Comparison of ENCODE assay signal across 8 mouse cellular contexts in genomic region chr2:12418534-12419261, GRCm38 (mm10). TPM values are rescaled to one million over a fixed set of nuclear protein-coding genes. Genes with fewer than 3 reads are reported as not detected.
DNase-seq lines count a peak whose midpoint lies in the region; ATAC-seq and TF ChIP-seq lines count a peak whose summit lies in the region.

No protein-coding gene starts in this region.

- no peak for TF ChIP-seq EP300 in heart, postnatal 0 days (IDR thresholded peaks at IDR 0.05; ENCODE audit: low read depth)

- under 1% methylated on average over 40 of the region's 40 CpGs for WGBS in kidney, adult 2 months
- under 1% methylated on average over 40 of the region's 40 CpGs for WGBS in heart, postnatal 0 days
- 2% methylated on average over 40 of the region's 40 CpGs for WGBS in liver, embryonic 12.5 days (ENCODE audit: insufficient replicate concordance)
- WGBS in neural tube, embryonic 13.5 days = under 1% methylated on average over 40 of the region's 40 CpGs

- H3K4me3 ChIP-seq in kidney, adult 2 months (ENCODE audit: insufficient read depth, low read depth, low read length) = peak overlapping the region; percentile 77
- H3K4me3 ChIP-seq in E14TG2a.4 (replicated peaks; ENCODE audit: low read length) = peak overlapping the region; percentile 97
- peak overlapping the region; percentile 100 for H3K4me3 ChIP-seq in cortical plate, adult 2 months (ENCODE audit: insufficient read depth, low read length)
- H3K4me3 ChIP-seq in heart, postnatal 0 days (ENCODE audit: low read depth, low read length) = peak overlapping the region; percentile 76
- H3K4me3 ChIP-seq in liver, embryonic 12.5 days = peak overlapping the region; percentile 87
- H3K4me3 ChIP-seq in neural tube, embryonic 13.5 days = peak overlapping the region; percentile 58

- no peak for TF ChIP-seq CTCF in kidney, adult 2 months (conservative IDR thresholded peaks at IDR 0.05; ENCODE audit: insufficient read depth, insufficient read length, low read depth, low read length)
- TF ChIP-seq CTCF in E14TG2a.4 (conservative IDR thresholded peaks at IDR 0.05; ENCODE audit: low read length) = no peak
- TF ChIP-seq CTCF in cortical plate, adult 2 months (IDR thresholded peaks at IDR 0.05; ENCODE audit: extremely low read depth, insufficient read depth, low read length) = no peak
- no peak for TF ChIP-seq CTCF in heart, postnatal 0 days (IDR thresholded peaks at IDR 0.05; ENCODE audit: low read depth)

- peak; percentile 27 for DNase-seq in kidney, adult 2 months
- DNase-seq in kidney, postnatal 4 days = no peak
- peak; percentile 11 for DNase-seq in heart, postnatal 0 days (ENCODE audit: low spot score)
- no peak for DNase-seq in frontal cortex, postnatal 25 days (ENCODE audit: low spot score in 2 of 2)

- peak; percentile 52 for ATAC-seq in heart, postnatal 0 days (ENCODE audit: insufficient read depth, low read depth)
- ATAC-seq in liver, embryonic 12.5 days = peak; percentile 66
- peak; percentile 89 for ATAC-seq in neural tube, embryonic 13.5 days (ENCODE audit: low read depth)

- no peak for TF ChIP-seq POLR2A in kidney, adult 2 months (IDR thresholded peaks at IDR 0.05; ENCODE audit: low read depth, low read length)
- no peak for TF ChIP-seq POLR2A in cortical plate, adult 2 months (IDR thresholded peaks at IDR 0.05; ENCODE audit: extremely low read depth, insufficient read depth, low read length)

- peak overlapping the region; percentile 86 for H3K4me2 ChIP-seq in heart, postnatal 0 days (ENCODE audit: low read depth, low read length)
- H3K4me2 ChIP-seq in liver, embryonic 12.5 days = peak overlapping the region; percentile 79
- H3K4me2 ChIP-seq in neural tube, embryonic 13.5 days = peak overlapping the region; percentile 77

- peak overlapping the region; percentile 24; the same call in 1 of the 2 replicates for H3K27ac ChIP-seq in kidney, adult 2 months (ENCODE audit: insufficient read depth, low read depth, low read length)
- 0 out of 2 replicates have a peak overlapping the region, but pooled peaks have one; percentile 52 for H3K27ac ChIP-seq in cortical plate, adult 2 months (ENCODE audit: insufficient read depth, low read length)
- H3K27ac ChIP-seq in heart, postnatal 0 days (ENCODE audit: low read depth) = peak overlapping the region; percentile 66
- H3K27ac ChIP-seq in liver, embryonic 12.5 days = peak overlapping the region; percentile 77
- peak overlapping the region; percentile 34 for H3K27ac ChIP-seq in neural tube, embryonic 13.5 days (replicated peaks)

- no peaks in the 10 kb centered on the region for H3K9me3 ChIP-seq in E14TG2a.4 (ENCODE audit: low read length)
- no peaks in the 10 kb centered on the region for H3K9me3 ChIP-seq in heart, postnatal 0 days (replicated peaks; ENCODE audit: control insufficient read depth, low read length)
- H3K9me3 ChIP-seq in liver, embryonic 12.5 days (replicated peaks) = no peaks in the 10 kb centered on the region
- no peaks in the 10 kb centered on the region for H3K9me3 ChIP-seq in neural tube, embryonic 13.5 days

- H3K4me1 ChIP-seq in kidney, adult 2 months (ENCODE audit: control insufficient read depth, insufficient read depth, low read length) = peaks cover 10% of the 10 kb centered on the region; the same call in 1 of the 2 replicates
- H3K4me1 ChIP-seq in E14TG2a.4 (replicated peaks; ENCODE audit: low read depth, low read length) = peaks cover 55% of the 10 kb centered on the region
- H3K4me1 ChIP-seq in cortical plate, adult 2 months (ENCODE audit: control insufficient read depth, insufficient read depth, low read length) = no peaks in the 10 kb centered on the region
- 0 out of 2 replicates have a peak, but pooled peaks cover 5% of the 10 kb centered on the region for H3K4me1 ChIP-seq in heart, postnatal 0 days (ENCODE audit: control insufficient read depth, insufficient read depth)
- peaks cover 38% of the 10 kb centered on the region for H3K4me1 ChIP-seq in liver, embryonic 12.5 days
- peaks cover 14% of the 10 kb centered on the region for H3K4me1 ChIP-seq in neural tube, embryonic 13.5 days (replicated peaks)

- no peaks in the 10 kb centered on the region for H3K27me3 ChIP-seq in kidney, adult 2 months (replicated peaks; ENCODE audit: control insufficient read depth, insufficient read depth, low read length)
- no peaks in the 10 kb centered on the region for H3K27me3 ChIP-seq in E14TG2a.4 (ENCODE audit: insufficient read depth, low read length)
- no peaks in the 10 kb centered on the region for H3K27me3 ChIP-seq in heart, postnatal 0 days (ENCODE audit: control insufficient read depth, insufficient read depth, low read length)
- H3K27me3 ChIP-seq in liver, embryonic 12.5 days (replicated peaks) = no peaks in the 10 kb centered on the region
- no peaks in the 10 kb centered on the region for H3K27me3 ChIP-seq in neural tube, embryonic 13.5 days

- H3K9ac ChIP-seq in heart, postnatal 0 days (replicated peaks; ENCODE audit: low read depth, low read length) = peak overlapping the region; percentile 63
- H3K9ac ChIP-seq in liver, embryonic 12.5 days = peak overlapping the region; percentile 88
- peak overlapping the region; percentile 82 for H3K9ac ChIP-seq in neural tube, embryonic 13.5 days

- no peaks in the 10 kb centered on the region for H3K36me3 ChIP-seq in kidney, adult 2 months (ENCODE audit: control insufficient read depth, insufficient read depth, low read length)
- no peaks in the 10 kb centered on the region for H3K36me3 ChIP-seq in E14TG2a.4 (ENCODE audit: insufficient read depth, low read length)
- no peaks in the 10 kb centered on the region for H3K36me3 ChIP-seq in heart, postnatal 0 days (replicated peaks; ENCODE audit: control insufficient read depth, insufficient read depth, low read length)
- no peaks in the 10 kb centered on the region for H3K36me3 ChIP-seq in liver, embryonic 12.5 days
- no peaks in the 10 kb centered on the region for H3K36me3 ChIP-seq in neural tube, embryonic 13.5 days

RNA-seq across cellular contexts. Expression of gene Mindy3, which starts 0.6 kb away (rescaled TPM):
- 45.9 and 87.0 TPM in 2 replicates for polyA plus RNA-seq in kidney, adult 2 months (2012; rRNA removed)
- polyA plus RNA-seq in cortical plate, adult 2 months (2012; rRNA removed) = 54.7 and 54.8 TPM in 2 replicates
- total RNA-seq in heart, postnatal 0 days (2014; rRNA removed; ENCODE audit: low replicate concordance) = 20.4 and 39.5 TPM in 2 replicates
- 27.9 and 30.3 TPM in 2 replicates for polyA plus RNA-seq in heart, postnatal 0 days (2015; fragmentation: Nextera tagmentation; extraction: Ambion mirVana)
- polyA plus RNA-seq in liver, embryonic 12.5 days (2016; fragmentation: Nextera tagmentation; extraction: Ambion mirVana) = 25.8 and 27.0 TPM in 2 replicates
- polyA plus RNA-seq in neural tube, embryonic 13.5 days (2015; fragmentation: Nextera tagmentation; extraction: Ambion mirVana) = 61.5 and 67.6 TPM in 2 replicates

Comparison
In these comparisons a context has a peak if more than half of its experiments do, and no peak if none do; other contexts are left out.
1. DNase-seq: peak in kidney, adult 2 months (single experiment) and heart, postnatal 0 days (single experiment); none in kidney, postnatal 4 days (0 of 2) and frontal cortex, postnatal 25 days (0 of 2).
2. H3K27ac ChIP-seq: peak in every context shown above with its lines; median percentile 77 in liver, embryonic 12.5 days; 66 in heart, postnatal 0 days; 52 in cortical plate, adult 2 months; 34 in neural tube, embryonic 13.5 days; 24 in kidney, adult 2 months.
3. Peak in every context shown above with its lines, with median percentiles within 50 percentile points of each other: H3K4me3 ChIP-seq, ATAC-seq, H3K4me2 ChIP-seq and H3K9ac ChIP-seq.